8 mouse cellular contexts compared by ENCODE assay signal in genomic region chr2:52763040-52763736, GRCm38 (mm10). TPM values are rescaled to one million over a fixed set of nuclear protein-coding genes. Genes with fewer than 3 reads are reported as not detected.
DNase-seq lines count a peak whose midpoint lies in the region; ATAC-seq and TF ChIP-seq lines count a peak whose summit lies in the region.

No protein-coding gene starts in this region.

- peak overlapping the region; percentile 41 for H3K4me2 ChIP-seq in forebrain, postnatal 0 days (ENCODE audit: low read depth)
- H3K4me2 ChIP-seq in lung, embryonic 15.5 days, result peak overlapping the region; percentile 44

- H3K27ac ChIP-seq in forebrain, postnatal 0 days (ENCODE audit: low read depth, low read length), result no peak overlapping the region
- H3K27ac ChIP-seq in lung, embryonic 15.5 days, result no peak overlapping the region
- no peak overlapping the region for H3K27ac ChIP-seq in thymus, adult 2 months (ENCODE audit: control insufficient read depth, insufficient read depth, low read length)

- no peak overlapping the region for H3K4me3 ChIP-seq in E14TG2a.4 (replicated peaks; ENCODE audit: low read length)
- peak overlapping the region; percentile 11 for H3K4me3 ChIP-seq in forebrain, postnatal 0 days (ENCODE audit: low read depth, low read length)
- peak overlapping the region; percentile 7; the same call in 1 of the 2 replicates for H3K4me3 ChIP-seq in lung, embryonic 15.5 days
- H3K4me3 ChIP-seq in thymus, adult 2 months (ENCODE audit: control insufficient read depth, insufficient read depth, low read length), result no peak overlapping the region

- WGBS in forebrain, postnatal 0 days, result 9% methylated on average over 12 of the region's 12 CpGs
- 7% methylated on average over 12 of the region's 12 CpGs for WGBS in lung, embryonic 15.5 days
- WGBS in thymus, adult 2 months, result 5% methylated on average over 12 of the region's 12 CpGs

- no peak for TF ChIP-seq POLR2A in thymus, adult 2 months (IDR thresholded peaks at IDR 0.05; ENCODE audit: control insufficient read depth, extremely low read depth, insufficient read depth, low read length, poor library complexity)

- H3K36me3 ChIP-seq in E14TG2a.4 (ENCODE audit: insufficient read depth, low read length), result no peaks in the 10 kb centered on the region
- H3K36me3 ChIP-seq in forebrain, postnatal 0 days (ENCODE audit: insufficient read depth), result no peaks in the 10 kb centered on the region
- H3K36me3 ChIP-seq in lung, embryonic 15.5 days, result no peaks in the 10 kb centered on the region
- no peaks in the 10 kb centered on the region for H3K36me3 ChIP-seq in thymus, adult 2 months (ENCODE audit: control insufficient read depth, insufficient read depth, low read length)

- TF ChIP-seq CTCF in E14TG2a.4 (conservative IDR thresholded peaks at IDR 0.05; ENCODE audit: low read length), result peak; percentile 88
- TF ChIP-seq CTCF in forebrain, postnatal 0 days (IDR thresholded peaks at IDR 0.05; ENCODE audit: low read depth), result peak; percentile 93
- peak; percentile 72; the same call in 1 of the 2 replicates for TF ChIP-seq CTCF in thymus, adult 2 months (IDR thresholded peaks at IDR 0.05; ENCODE audit: borderline replicate concordance, control insufficient read depth, extremely low read depth, insufficient read depth, low read length, poor library complexity)

- H3K4me1 ChIP-seq in E14TG2a.4 (replicated peaks; ENCODE audit: low read depth, low read length), result 0 out of 2 replicates have a peak, but pooled peaks cover 2% of the 10 kb centered on the region
- H3K4me1 ChIP-seq in forebrain, postnatal 0 days (ENCODE audit: insufficient read depth), result no peaks in the 10 kb centered on the region
- H3K4me1 ChIP-seq in lung, embryonic 15.5 days, result no peaks in the 10 kb centered on the region
- no peaks in the 10 kb centered on the region; the same call in 1 of the 2 replicates for H3K4me1 ChIP-seq in thymus, adult 2 months (replicated peaks; ENCODE audit: control insufficient read depth, insufficient read depth, low read length)

- H3K9me3 ChIP-seq in E14TG2a.4 (ENCODE audit: low read length), result peaks cover 13% of the 10 kb centered on the region; the same call in 1 of the 2 replicates
- H3K9me3 ChIP-seq in forebrain, postnatal 0 days (ENCODE audit: low read length), result no peaks in the 10 kb centered on the region
- H3K9me3 ChIP-seq in lung, embryonic 15.5 days, result no peaks in the 10 kb centered on the region

- ATAC-seq in forebrain, postnatal 0 days, result peak; percentile 86
- ATAC-seq in lung, embryonic 15.5 days (ENCODE audit: borderline replicate concordance, extremely low read depth, low FRiP score, low TSS enrichment), result peak; percentile 69; the same call in 1 of the 2 replicates

- no peaks in the 10 kb centered on the region for H3K27me3 ChIP-seq in E14TG2a.4 (ENCODE audit: insufficient read depth, low read length)
- H3K27me3 ChIP-seq in forebrain, postnatal 0 days (ENCODE audit: insufficient read depth, low read length), result no peaks in the 10 kb centered on the region
- H3K27me3 ChIP-seq in lung, embryonic 15.5 days, result no peaks in the 10 kb centered on the region
- no peaks in the 10 kb centered on the region for H3K27me3 ChIP-seq in thymus, adult 2 months (ENCODE audit: control insufficient read depth, insufficient read depth, low read length)

- H3K9ac ChIP-seq in forebrain, postnatal 0 days, result no peak overlapping the region
- H3K9ac ChIP-seq in lung, embryonic 15.5 days, result no peak overlapping the region

- DNase-seq in cerebellum, adult 11 months, result peak; percentile 54
- DNase-seq in forebrain, postnatal 0 days, result peak; percentile 84
- peak; percentile 85 for DNase-seq in heart, postnatal 4 days
- peak; percentile 51 to 81 for DNase-seq in layer of hippocampus, adult 8-10 months (ENCODE audit: low spot score in 2 of 2)
- peak; percentile 49 for DNase-seq in ovary, adult 18-20 months (ENCODE audit: low spot score)
- peak; percentile 84 for DNase-seq in thymus, adult 2 months

RNA-seq across cellular contexts. Expression of gene Stam2, which starts 21.1 kb away (rescaled TPM):
- 34.0 and 40.3 TPM in 2 replicates for total RNA-seq in forebrain, postnatal 0 days (2014; rRNA removed)
- 23.3 and 30.6 TPM in 2 replicates for polyA plus RNA-seq in forebrain, postnatal 0 days (2015; fragmentation: Nextera tagmentation; extraction: Ambion mirVana)
- 10 to 100 TPM; 31.3 to 32.4 TPM for total RNA-seq in heart, postnatal 4 days (2021)
- 10 to 100 TPM; 23.7 to 26.5 (median 24.7) TPM for total RNA-seq in layer of hippocampus, adult 8-10 months (2022)
- 32.7 and 39.6 TPM in 2 replicates for polyA plus RNA-seq in lung, embryonic 15.5 days (2015; fragmentation: Nextera tagmentation; extraction: Ambion mirVana)
- polyA plus RNA-seq in thymus, adult 2 months (2012; rRNA removed), result 10.1 and 10.2 TPM in 2 replicates

Comparison
In these comparisons a context has a peak if more than half of its experiments do, and no peak if none do; other contexts are left out.
1. H3K4me3 ChIP-seq: peak in forebrain, postnatal 0 days (single experiment) and lung, embryonic 15.5 days (single experiment); none in E14TG2a.4 (single experiment) and thymus, adult 2 months (single experiment).
2. Peak in every context shown above with its lines, with median percentiles within 50 percentile points of each other: CTCF ChIP-seq and DNase-seq.